Mouse (Mus musculus) splenic B cell, adult 2 months (primary cell): ENCODE results near the gene Map3k1.

Source experiments
- DNase-seq: peaks from one replicate; pipeline ENCODE4 v3.0.0-alpha.2; 2011; ENCODE audit warnings: low read depth, low spot score
- H3K27me3 ChIP-seq: 2 replicates; pipeline ENCODE4 v1.6.1; 2012; ENCODE audit warnings: mild to moderate bottlenecking, low read length, moderate library complexity, mixed read lengths; ENCODE audit not compliant: control insufficient read depth, poor library complexity, insufficient read depth, severe bottlenecking
- H3K36me3 ChIP-seq: 2 replicates; pipeline ENCODE4 v1.6.1; 2012; ENCODE audit warnings: mild to moderate bottlenecking, low read length, moderate library complexity, mixed read lengths; ENCODE audit not compliant: control insufficient read depth, poor library complexity, insufficient read depth, severe bottlenecking

Gene Map3k1

DNA sequence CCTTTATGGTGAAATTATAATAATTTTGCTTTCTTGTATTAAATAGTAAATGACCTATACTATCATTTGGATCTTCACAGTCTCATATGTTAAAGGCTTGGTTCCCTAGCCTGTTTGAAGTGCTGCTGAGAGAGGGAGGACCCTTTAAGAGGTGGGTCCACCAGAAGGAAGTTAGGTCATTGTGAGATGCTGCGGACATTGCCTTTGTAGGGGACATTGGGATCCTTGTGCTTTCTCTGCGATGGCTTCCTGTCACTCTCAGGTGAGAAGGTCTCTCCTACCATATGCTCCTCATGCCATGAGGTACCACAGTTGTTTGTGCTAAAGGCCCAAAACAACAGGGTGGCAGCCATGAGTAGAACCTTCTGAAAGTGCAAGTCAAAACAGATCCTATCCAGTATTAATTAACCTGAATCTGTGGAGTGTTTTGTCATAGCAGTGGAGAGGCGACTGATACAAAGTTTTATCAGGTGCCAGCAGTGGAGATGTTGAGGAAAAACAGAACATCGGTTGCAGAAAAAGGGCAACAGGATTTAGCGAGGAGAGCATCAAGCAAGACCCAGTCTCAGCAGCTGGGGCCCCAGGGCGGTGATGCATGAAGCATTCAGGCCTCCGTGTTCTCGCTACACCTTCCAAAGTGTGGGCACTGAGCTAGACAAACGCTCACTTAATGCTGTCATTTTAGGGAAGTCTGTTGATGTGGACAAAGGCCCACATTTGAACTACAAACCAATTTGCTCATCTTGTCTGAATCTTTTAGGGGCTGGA lies 11.0 kb upstream of the Map3k1 start:
- no peaks in the 10 kb centered on the region for H3K27me3 ChIP-seq
- H3K36me3 ChIP-seq = no peaks in the 10 kb centered on the region
- DNase-seq = peak; percentile 76

DNA sequence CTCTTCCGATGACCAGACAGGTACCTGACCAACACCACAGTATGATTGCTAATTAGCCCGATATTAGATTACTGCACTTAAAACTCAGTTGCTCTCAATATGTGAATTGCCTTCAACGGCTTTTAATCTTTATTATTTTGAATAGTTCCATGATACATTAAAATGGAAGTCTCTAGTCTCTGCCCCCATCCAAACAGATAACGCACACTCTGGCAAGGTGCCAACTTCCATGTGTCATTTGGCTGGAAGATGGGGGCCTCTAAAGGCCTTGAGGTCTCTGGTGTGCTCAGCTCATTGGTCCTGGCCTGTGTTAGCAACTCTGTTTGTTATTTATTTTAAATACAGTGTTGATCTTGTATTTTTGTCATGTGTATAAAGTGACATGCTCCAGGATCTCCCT lies 10.3 kb upstream of the Map3k1 start:
- no peak for DNase-seq
- Histone ChIP-seq H3K27me3 (no peaks in the 10 kb centered on the region), H3K36me3 (no peaks in the 10 kb centered on the region)

DNA sequence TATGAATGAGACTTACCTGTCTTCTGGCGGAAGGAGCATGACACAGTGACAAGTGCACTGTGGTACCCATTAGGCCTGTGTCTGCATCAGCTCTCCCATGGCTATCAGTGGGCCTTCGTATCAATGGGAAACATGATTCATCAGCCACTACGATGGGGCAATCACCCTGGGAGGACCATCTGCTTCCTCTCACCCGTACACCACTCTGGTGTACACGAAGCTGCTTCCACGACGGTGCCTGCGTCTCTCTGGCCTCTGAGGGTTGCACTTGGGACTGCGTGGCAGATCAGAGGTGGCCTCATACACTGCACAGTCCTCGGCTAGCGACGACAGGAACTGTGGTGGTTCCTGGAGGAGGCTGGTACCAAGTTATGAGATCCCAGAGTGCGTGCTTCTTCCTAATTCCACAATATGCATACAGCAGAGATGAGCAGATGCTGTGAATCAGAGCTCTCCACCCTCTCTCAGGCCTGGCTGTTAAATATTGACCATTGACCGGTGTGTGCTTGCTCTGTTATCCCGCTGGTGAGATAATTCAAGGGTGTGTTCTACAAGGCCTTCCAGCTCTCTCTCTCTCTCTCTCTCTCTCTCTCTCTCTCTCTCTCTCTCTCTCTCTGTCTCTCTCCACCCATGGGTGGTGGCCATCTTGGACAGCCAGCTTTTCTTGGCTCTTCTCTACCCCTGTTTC lies 9.6 kb upstream of the Map3k1 start:
- Histone ChIP-seq H3K27me3 (no peaks in the 10 kb centered on the region), H3K36me3 (no peaks in the 10 kb centered on the region)
- no peak for DNase-seq

DNA sequence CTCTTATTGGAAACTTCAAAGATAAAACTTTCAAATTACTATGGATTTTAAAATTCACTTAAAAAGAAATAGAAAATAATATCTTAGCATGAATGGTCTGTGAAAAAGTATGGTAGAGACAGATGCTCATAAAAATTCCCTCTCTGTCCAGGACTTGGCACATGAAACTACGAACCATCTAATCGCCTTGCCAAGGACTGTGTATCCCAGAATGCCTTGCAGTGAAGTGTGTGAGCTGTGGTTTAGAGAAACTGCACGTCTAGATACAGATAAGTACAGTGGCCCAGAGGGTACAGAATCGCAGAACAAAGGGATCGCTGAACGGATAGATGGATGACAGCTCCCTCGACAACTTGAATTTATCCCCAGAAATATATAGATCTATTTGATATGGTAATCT lies 9.0 kb upstream of the Map3k1 start:
- Histone ChIP-seq H3K36me3 (no peaks in the 10 kb centered on the region), H3K27me3 (no peaks in the 10 kb centered on the region)
- DNase-seq = no peak

DNA sequence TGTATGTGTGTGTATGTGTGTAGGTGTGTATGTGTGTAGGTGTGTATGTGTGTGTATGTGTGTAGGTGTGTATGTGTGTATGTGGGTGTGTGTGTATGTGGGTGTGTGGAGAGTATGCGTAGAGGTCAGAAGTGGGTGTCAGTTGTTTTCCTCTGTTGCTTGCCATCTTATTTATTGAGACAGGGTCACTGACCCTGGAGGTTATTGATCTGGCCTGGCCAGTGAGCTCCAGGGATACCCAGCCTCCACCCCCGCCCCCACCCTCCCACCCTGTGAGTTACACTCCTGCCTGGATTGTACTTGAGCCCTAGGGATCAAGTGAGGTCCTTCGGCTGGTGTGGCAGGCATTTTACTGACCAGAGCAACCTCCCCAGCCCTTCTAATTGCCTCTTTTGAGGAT lies 7.6 kb upstream of the Map3k1 start:
- H3K36me3 ChIP-seq = no peaks in the 10 kb centered on the region
- DNase-seq = no peak

DNA sequence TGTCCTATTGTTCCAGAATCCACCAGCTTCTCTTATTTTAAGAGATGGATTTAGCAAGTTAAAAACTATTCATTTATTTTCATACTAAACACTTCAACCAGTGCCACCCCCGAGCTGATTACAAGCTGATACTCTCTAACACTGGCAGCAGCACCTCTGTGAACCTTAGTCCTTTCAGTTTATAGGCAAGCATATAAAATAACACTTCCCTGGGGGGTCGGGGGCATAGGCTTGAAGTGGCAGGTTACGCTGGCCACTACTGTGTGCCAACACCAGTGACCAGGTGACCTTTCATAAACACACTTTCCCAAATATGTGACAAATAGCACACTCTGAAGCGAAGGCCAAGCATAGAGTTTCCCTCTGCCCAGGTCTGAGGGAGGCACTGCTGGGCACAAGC lies 6.7 kb upstream of the Map3k1 start:
- no peaks in the 10 kb centered on the region for H3K27me3 ChIP-seq
- no peaks in the 10 kb centered on the region for H3K36me3 ChIP-seq
- no peak for DNase-seq

More for the DNA sequence above, 7.6 kb upstream of the Map3k1 start:
- H3K27me3 ChIP-seq = no peaks in the 10 kb centered on the region

DNA sequence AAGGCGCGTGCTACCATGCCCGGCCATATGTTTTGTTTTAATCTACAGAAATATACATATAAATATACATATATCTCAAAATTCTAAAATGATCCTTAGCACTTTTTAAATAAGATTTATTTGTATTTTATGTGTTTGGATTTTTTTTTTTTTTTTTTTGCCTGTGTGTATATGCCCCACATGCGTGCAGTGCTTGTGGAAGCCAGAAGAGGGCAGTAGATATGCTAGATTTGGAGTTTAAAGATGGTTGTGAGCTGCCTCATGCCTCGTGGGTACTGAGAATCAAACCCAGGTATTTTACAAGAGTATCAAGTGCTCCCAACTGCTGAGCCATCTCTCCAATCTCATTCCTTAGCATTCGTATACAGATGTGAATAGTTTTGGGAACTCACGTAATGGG lies 6.2 kb upstream of the Map3k1 start:
- Histone ChIP-seq H3K36me3 (no peaks in the 10 kb centered on the region), H3K27me3 (no peaks in the 10 kb centered on the region)
- DNase-seq = no peak

DNA sequence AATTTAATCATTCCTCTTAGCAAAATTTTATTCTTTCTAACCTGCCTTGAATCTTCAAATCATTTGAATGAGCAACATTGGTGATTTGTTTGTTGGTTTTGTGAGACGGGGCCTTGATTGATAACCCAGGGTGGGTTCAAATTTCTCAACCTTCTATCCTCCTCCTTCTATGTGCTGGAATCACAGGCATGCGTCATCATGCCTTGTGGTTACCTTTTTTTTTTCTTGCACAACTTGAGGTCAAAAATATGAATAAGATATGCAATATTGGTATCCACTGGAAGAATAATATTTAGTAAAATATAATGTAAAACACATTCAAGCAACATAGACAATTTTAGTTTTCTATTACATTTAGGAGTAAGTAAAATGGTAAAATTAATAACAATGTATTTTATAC lies 3.9 kb upstream of the Map3k1 start:
- Histone ChIP-seq H3K27me3 (no peaks in the 10 kb centered on the region), H3K36me3 (no peaks in the 10 kb centered on the region)
- DNase-seq = no peak

DNA sequence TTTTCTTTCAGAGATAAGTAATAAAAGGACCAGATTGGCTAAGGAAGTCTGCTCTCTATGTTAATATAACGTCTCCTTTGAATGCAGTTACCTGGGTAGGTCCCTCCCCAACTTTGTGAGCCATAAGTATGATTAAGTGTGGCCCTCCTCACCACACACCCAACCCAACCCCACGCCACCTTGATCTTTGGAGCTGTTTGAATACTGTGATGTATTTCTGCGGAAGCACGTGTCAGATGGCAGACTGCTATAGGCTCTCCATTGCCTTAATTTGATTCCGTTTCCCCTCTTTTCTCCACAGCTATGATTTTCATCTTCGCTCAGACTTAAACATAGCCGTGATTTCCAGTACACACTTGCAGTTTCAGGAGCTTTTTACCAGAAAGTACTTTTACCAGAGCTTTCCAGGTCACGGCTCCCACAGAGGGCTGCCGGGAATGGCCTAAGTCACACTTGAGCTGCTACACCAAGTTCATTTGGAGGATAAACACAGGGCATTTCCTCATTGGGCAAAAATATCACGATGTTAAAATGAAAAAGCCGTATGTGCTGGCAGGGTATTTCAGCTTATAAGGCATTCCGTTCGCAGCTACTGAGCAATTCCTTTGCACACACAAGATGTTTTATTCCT lies 2.3 kb upstream of the Map3k1 start:
- H3K36me3 ChIP-seq = no peaks in the 10 kb centered on the region
- H3K27me3 ChIP-seq = no peaks in the 10 kb centered on the region
- no peak for DNase-seq

DNA sequence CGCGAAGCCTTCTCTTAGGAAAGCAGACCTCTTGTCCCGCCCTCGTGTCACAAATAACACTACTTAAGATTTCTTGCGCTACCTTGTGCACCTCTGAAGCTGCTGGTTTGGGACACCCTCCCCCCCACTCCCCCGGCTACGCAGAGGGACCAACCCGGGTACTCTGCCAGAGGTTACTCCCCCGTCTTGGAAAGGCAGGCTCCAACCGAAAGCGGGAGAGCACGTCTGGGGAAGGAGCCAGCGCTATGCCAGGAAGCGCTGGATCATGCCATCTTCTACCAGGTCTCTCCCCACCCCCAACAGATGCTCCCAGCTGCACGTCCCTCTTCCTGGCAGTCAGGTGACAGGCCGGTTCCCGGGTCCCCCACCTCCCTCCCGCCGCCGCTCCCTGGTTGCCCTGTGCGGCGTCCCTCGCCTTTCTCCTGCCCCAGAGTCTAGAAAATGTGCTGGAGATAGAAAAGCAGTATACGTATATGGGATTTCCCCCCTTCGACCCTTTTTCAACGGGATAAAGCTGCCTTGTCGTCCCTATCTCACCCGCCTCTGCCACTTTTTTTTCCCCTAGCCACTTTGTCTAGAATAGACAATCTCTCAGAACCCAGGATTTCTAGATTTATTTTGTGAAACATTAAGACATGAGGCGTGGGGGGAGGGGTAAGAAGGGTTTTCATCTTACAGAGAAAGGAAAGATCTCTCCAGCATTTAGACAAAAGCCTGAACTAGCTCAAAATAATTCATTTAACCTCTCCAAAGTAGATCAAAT lies 854 bp upstream of the Map3k1 start:
- H3K36me3 ChIP-seq = no peaks in the 10 kb centered on the region
- no peak for DNase-seq
- H3K27me3 ChIP-seq = no peaks in the 10 kb centered on the region

DNA sequence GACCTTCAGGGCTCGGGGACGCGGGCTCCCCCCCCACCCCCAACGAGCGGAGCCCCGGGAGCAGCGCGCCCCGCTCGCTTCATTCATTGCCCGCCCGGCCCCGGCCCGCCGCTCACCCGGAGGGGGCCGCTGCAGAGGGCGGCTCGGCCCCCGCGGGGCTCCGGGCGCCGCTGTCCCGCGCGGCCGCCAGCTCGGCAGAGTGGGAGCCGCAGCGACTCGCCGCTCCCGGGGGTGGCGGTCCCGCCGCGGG lies 481 bp downstream of the Map3k1 start:
- no peaks in the 10 kb centered on the region; the same call in 1 of the 2 replicates for H3K36me3 ChIP-seq
- no peak for DNase-seq
- no peaks in the 10 kb centered on the region for H3K27me3 ChIP-seq

DNA sequence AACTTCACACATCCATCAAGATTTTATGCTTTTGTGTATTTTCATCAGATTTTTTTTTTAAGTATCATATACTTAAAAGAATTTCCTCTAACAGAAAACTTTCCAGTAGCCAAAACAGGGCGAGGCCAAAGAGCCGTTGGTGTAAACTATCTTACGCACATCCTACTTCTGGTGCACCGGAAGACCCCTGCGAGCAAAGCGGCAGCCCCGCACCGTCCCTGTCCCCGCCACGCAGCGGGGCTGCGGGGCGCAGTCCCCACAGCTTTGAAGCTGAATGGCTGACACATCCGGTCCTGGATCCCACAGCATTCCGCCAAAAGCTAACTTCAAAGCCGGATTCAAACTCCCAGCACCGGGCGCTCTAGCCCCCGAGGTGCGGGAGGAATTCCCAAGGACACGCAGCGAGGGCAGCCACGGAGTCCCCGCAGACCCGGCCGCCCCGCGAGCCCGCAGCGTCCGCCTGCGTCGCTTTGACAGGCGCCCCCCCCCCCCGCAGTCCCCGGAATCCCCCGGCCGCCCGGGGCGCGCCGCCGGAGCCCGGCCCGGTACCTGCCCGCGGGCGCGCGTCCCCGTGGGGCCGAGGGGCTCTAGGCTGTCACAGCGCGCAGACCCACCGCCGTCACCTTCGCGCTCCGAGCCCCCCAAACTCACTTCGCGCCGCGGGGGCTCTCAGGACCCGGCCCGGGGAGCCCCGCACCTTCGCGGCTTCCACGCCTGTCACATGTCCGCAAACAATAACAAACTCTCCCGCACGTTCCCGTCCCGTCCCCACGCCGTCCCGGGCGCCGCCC lies 1.0 kb downstream of the Map3k1 start:
- H3K36me3 ChIP-seq = no peaks in the 10 kb centered on the region; the same call in 1 of the 2 replicates
- H3K27me3 ChIP-seq = no peaks in the 10 kb centered on the region
- DNase-seq = peak; percentile 84

DNA sequence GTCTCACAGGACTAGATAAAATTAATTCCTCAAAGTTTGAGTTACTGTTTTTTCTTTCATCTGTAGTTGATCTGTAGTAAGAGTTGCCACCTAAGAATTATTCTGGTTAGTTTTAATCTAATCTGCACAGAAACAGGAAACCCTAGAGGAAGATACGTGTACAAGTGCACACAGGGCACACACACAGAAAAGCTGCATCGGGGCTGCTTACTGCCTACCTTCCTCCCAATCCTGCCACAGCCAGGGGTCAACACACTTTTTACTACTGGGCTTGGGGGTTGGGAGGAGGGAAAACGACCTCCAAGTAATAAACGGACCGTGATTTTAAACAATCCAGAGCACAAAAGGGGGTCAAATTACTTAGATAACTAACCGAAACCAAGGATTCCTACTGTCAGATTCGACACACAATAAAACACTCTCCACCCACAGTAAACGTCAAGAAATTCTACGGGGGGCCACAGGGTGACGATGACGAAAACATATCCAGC lies 1.6 kb downstream of the Map3k1 start:
- Histone ChIP-seq H3K27me3 (no peaks in the 10 kb centered on the region), H3K36me3 (no peaks in the 10 kb centered on the region; the same call in 1 of the 2 replicates)
- peak; percentile 73 for DNase-seq
